Mouse (Mus musculus) MEL (cell line): ENCODE results near the gene Rapgef4. TPM values are rescaled to one million over a fixed set of nuclear protein-coding genes. Genes with fewer than 3 reads are reported as not detected.

Experiments used
- DNase-seq: peaks from one replicate; pipeline ENCODE4 v3.0.0; 2011; ENCODE audit warnings: low read depth, low spot score
- H3K27ac ChIP-seq: 2 replicates; pipeline ENCODE4 v1.5.1; 2012; ENCODE audit warnings: low read depth, mild to moderate bottlenecking, control low read depth, low read length, moderate library complexity; ENCODE audit not compliant: control insufficient read depth
- H3K27me3 ChIP-seq, 2 experiments: fragments of 150-350 bp in 1 of 2; sonication (generic) in 1 of 2; 2 replicates each; pipeline ENCODE4 v1.6.1; 2012; ENCODE audit warnings: low read length in 2 of 2, mild to moderate bottlenecking in 2 of 2, improper control_type of control experiment in 1 of 2, moderate library complexity in 1 of 2; ENCODE audit not compliant: insufficient read depth in 2 of 2, control insufficient read depth in 1 of 2
- H3K36me3 ChIP-seq, 2 experiments: 2 replicates each; pipeline ENCODE4 v1.6.1; 2012 to 2014; ENCODE audit warnings: low read length in 2 of 2, improper control_type of control experiment in 1 of 2, inconsistent platforms in 1 of 2, mild to moderate bottlenecking in 1 of 2; ENCODE audit not compliant: insufficient read depth in 2 of 2, control insufficient read depth in 1 of 2
- H3K4me1 ChIP-seq, 2 experiments: fragments of 150-350 bp in 1 of 2; sonication (generic) in 1 of 2; 2 replicates each; pipeline ENCODE4 v1.6.1; 2012; ENCODE audit warnings: low read length in 2 of 2, improper control_type of control experiment in 1 of 2, mild to moderate bottlenecking in 1 of 2; ENCODE audit not compliant: insufficient read depth in 2 of 2, control insufficient read depth in 1 of 2
- H3K4me3 ChIP-seq, 2 experiments: fragments of 150-350 bp in 1 of 2; sonication (generic) in 1 of 2; 2 replicates each; pipeline ENCODE4 v1.5.1; 2012; ENCODE audit warnings: low read depth in 2 of 2, low read length in 2 of 2, mild to moderate bottlenecking in 2 of 2, moderate library complexity in 2 of 2, control low read depth in 1 of 2, improper control_type of control experiment in 1 of 2; ENCODE audit not compliant: control insufficient read depth in 1 of 2, insufficient read depth in 1 of 2
- H3K79me2 ChIP-seq: 2 replicates; pipeline ENCODE4 v1.6.1; 2012; ENCODE audit warnings: mild to moderate bottlenecking, low read length, moderate library complexity; ENCODE audit not compliant: control insufficient read depth, poor library complexity, insufficient read depth
- H3K9ac ChIP-seq: 2 replicates; pipeline ENCODE4 v1.6.1; 2012; ENCODE audit warnings: low read depth, mild to moderate bottlenecking, control low read depth, low read length, moderate library complexity; ENCODE audit not compliant: control insufficient read depth, poor library complexity, severe bottlenecking
- H3K9me3 ChIP-seq: fragments of 150-350 bp; sonication (generic); replicated peaks from 2 replicates; pipeline ENCODE4 v1.6.1; 2012; ENCODE audit warnings: mild to moderate bottlenecking, low read length, improper control_type of control experiment, moderate library complexity; ENCODE audit not compliant: insufficient read depth
- CTCF ChIP-seq, 3 experiments: IDR thresholded peaks in 2 of 3; conservative IDR thresholded peaks in 1 of 3; 2 replicates each; pipeline ENCODE4 v1.5.1; 2011 to 2012; ENCODE audit warnings: low read length in 3 of 3, low read depth in 2 of 3, mild to moderate bottlenecking in 2 of 3, improper control_type of control experiment in 1 of 3, inconsistent platforms in 1 of 3, mixed read lengths in 1 of 3, moderate library complexity in 1 of 3; ENCODE audit not compliant: control insufficient read depth in 1 of 3, insufficient read depth in 1 of 3, poor library complexity in 1 of 3, severe bottlenecking in 1 of 3
- E2F4 ChIP-seq: IDR thresholded peaks from 2 replicates; pipeline ENCODE4 v1.6.1; 2011; ENCODE audit warnings: low read depth, low read length, improper control_type of control experiment, borderline replicate concordance
- ELF1 ChIP-seq: IDR thresholded peaks from 2 replicates; pipeline ENCODE4 v1.6.1; 2014; ENCODE audit warnings: low read depth, mild to moderate bottlenecking, inconsistent platforms, low read length, improper control_type of control experiment, moderate library complexity
- ETS1 ChIP-seq: IDR thresholded peaks from 2 replicates; pipeline ENCODE4 v1.6.1; 2012; ENCODE audit warnings: low read depth, mild to moderate bottlenecking, inconsistent platforms, low read length, improper control_type of control experiment, moderate library complexity
- JUND ChIP-seq: IDR thresholded peaks from 2 replicates; pipeline ENCODE4 v1.6.1; 2011; ENCODE audit warnings: low read depth, mild to moderate bottlenecking, improper control_type of control experiment, low read length
- MXI1 ChIP-seq: IDR thresholded peaks from 2 replicates; pipeline ENCODE4 v1.6.1; 2011; ENCODE audit warnings: mild to moderate bottlenecking, low read depth, low read length, improper control_type of control experiment
- MYC ChIP-seq: IDR thresholded peaks from 2 replicates; pipeline ENCODE4 v1.6.1; 2011; ENCODE audit warnings: low read depth, mild to moderate bottlenecking, low read length, improper control_type of control experiment, moderate library complexity
- NELFE ChIP-seq: IDR thresholded peaks from 2 replicates; pipeline ENCODE4 v1.6.1; 2011; ENCODE audit warnings: low read depth, low read length, improper control_type of control experiment
- NRF1 ChIP-seq: IDR thresholded peaks from 2 replicates; pipeline ENCODE4 v1.6.1; 2014; ENCODE audit warnings: low read depth, mild to moderate bottlenecking, inconsistent platforms, low read length, improper control_type of control experiment, moderate library complexity; ENCODE audit not compliant: poor library complexity, insufficient read depth, severe bottlenecking
- POLR2AphosphoS5 ChIP-seq: IDR thresholded peaks from 2 replicates; pipeline ENCODE4 v1.6.1; 2012; ENCODE audit warnings: low read depth, borderline replicate concordance, mild to moderate bottlenecking, inconsistent platforms, low read length, moderate library complexity, mixed read lengths
- RAD21 ChIP-seq: IDR thresholded peaks from 2 replicates; pipeline ENCODE4 v1.6.1; 2011; ENCODE audit warnings: mild to moderate bottlenecking, low read depth, low read length, improper control_type of control experiment
- RCOR1 ChIP-seq: IDR thresholded peaks from 2 replicates; pipeline ENCODE4 v1.6.1; 2012; ENCODE audit warnings: low read depth, mild to moderate bottlenecking, inconsistent platforms, low read length, improper control_type of control experiment
- TBP ChIP-seq: IDR thresholded peaks from 2 replicates; pipeline ENCODE4 v1.8.0; 2011; ENCODE audit warnings: low read depth, low read length, improper control_type of control experiment
- TCF12 ChIP-seq: IDR thresholded peaks from 2 replicates; pipeline ENCODE4 v1.6.1; 2014; ENCODE audit warnings: low read depth, mild to moderate bottlenecking, inconsistent platforms, low read length, improper control_type of control experiment, moderate library complexity
- UBTF ChIP-seq: IDR thresholded peaks from 2 replicates; pipeline ENCODE4 v1.6.1; 2012; ENCODE audit warnings: low read depth, mild to moderate bottlenecking, inconsistent platforms, low read length, improper control_type of control experiment, moderate library complexity, borderline replicate concordance; ENCODE audit not compliant: insufficient read depth
- USF2 ChIP-seq, 2 experiments: IDR thresholded peaks; 2 replicates each; pipeline ENCODE4 v1.6.1; 2011 to 2012; ENCODE audit warnings: improper control_type of control experiment in 2 of 2, low read length in 2 of 2, borderline replicate concordance in 1 of 2, inconsistent platforms in 1 of 2, low read depth in 1 of 2, mild to moderate bottlenecking in 1 of 2; ENCODE audit not compliant: insufficient read depth in 1 of 2
- ZMIZ1 ChIP-seq: IDR thresholded peaks from 2 replicates; pipeline ENCODE4 v1.6.1; 2012; ENCODE audit warnings: low read depth, mild to moderate bottlenecking, inconsistent platforms, low read length, improper control_type of control experiment, moderate library complexity
- polyA plus RNA-seq, 2 experiments: library from polyadenylated mRNA; stranded (reverse) in 1 of 2; unstranded in 1 of 2; fragments of >175 nt in 1 of 2; fragments of >200 nt in 1 of 2; gene quantifications; 2 replicates each; pipeline versions ENCODE4 v1.2.1 to v1.2.4; 2012; ENCODE audit warnings: low replicate concordance in 2 of 2, low read depth in 1 of 2; ENCODE audit not compliant: insufficient read length in 2 of 2, insufficient read depth in 1 of 2, missing spikeins in 1 of 2
- total RNA-seq: library from RNA; depleted of rRNA; stranded (reverse); fragments of 300-350 nt; gene quantifications from 2 replicates; pipeline ENCODE4 v1.2.3, GENCODE M21; 2012

The Rapgef4 gene
- total and polyA plus RNA-seq, 3 experiments = not detected

DNA sequence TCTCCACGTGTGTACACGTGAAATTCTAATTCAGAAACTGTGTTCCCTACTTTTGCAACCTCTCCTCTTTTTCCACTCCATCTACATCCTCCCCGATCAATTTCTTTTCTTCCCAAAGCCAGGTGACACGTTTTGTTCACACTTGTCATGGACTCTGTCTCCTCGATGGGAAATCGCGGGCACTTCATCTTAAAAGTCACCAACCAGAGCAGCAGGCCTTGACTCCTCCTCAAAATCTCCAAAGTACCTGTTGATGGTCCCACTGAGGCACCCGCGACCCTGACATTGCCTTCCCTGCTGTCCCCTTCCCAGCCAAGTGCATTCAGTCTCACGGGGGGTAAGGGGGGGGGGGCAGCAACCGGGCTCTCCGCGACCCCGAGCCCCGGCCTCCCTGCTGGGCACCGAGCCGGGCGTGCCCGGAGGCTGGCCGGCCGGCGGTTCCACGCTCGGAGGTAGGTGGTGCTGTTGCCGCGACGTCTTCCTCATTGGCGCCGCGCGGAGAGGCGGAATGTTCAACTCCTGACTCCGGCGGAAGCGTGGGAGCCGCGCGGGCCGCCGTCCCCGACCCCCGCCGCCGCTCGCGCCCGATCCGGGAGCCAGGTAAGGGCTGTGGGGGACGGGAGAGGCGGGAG is 304.3 kb downstream of the Rapgef4 start, which contains the start of gene Map3k20:
TSS of gene Map3k20 (plus strand) at position 382 of the 632 bp plus-strand sequence.
- Histone ChIP-seq H3K4me3 (peak within 1 kb of the TSS; percentile 65 to 67), H3K27me3 (peaks cover 5 to 15% of the 10 kb centered on the region in 2 experiments; a peak in 3 of 4 replicates), H3K79me2 (peaks cover 5% of the 10 kb centered on the region; the same call in 1 of the 2 replicates), H3K27ac (peak within 1 kb of the TSS; percentile 38), H3K9ac (peak within 1 kb of the TSS; percentile 81), H3K9me3 (no peaks in the 10 kb centered on the region), H3K36me3 (peaks cover 0 to 13% of the 10 kb centered on the region in 2 experiments; a peak in 2 of 4 replicates), H3K4me1 (peaks cover 4 to 14% of the 10 kb centered on the region in 2 experiments)
- TF ChIP-seq RAD21 (no peak), USF2 (IDR thresholded peaks at IDR 0.05; ENCODE audit: borderline replicate concordance in 1 of 2, insufficient read depth in 1 of 2, low read depth in 1 of 2, low read length in 2 of 2) (no peak), CTCF (IDR thresholded peaks at IDR 0.05 in 2 of 3, conservative IDR thresholded peaks at IDR 0.05 in 1 of 3; ENCODE audit: control insufficient read depth in 1 of 3, insufficient read depth in 1 of 3, low read depth in 2 of 3, low read length in 3 of 3, poor library complexity in 1 of 3, severe bottlenecking in 1 of 3) (peak in 2 of 3 experiments; percentile 39 to 47; a peak in 4 of 6 replicates), RCOR1 (no peak), JUND (no peak), MYC (no peak), E2F4 (no peak), ETS1 (no peak), MXI1 (peak; percentile 29; the same call in 1 of the 2 replicates), UBTF (0 out of 2 replicates have a peak, but pooled peaks have one; percentile 57), ELF1 (peak; percentile 44; the same call in 1 of the 2 replicates), ZMIZ1 (no peak), NRF1 (no peak), NELFE (no peak; the same call in 1 of the 2 replicates), TCF12 (0 out of 2 replicates have a peak, but pooled peaks have one; percentile 28), TBP (no peak), POLR2AphosphoS5 (no peak)
- peak; percentile 72 for DNase-seq
